ENCODE assay signal across 7 mouse cellular contexts in genomic region chr2:53190684-53191511, GRCm38 (mm10). TPM values are rescaled to one million over a fixed set of nuclear protein-coding genes. Genes with fewer than 3 reads are reported as not detected.
DNase-seq lines count a peak whose midpoint lies in the region; ATAC-seq lines count a peak whose summit lies in the region.

TSS of gene Prpf40a (minus strand) at chr2:53191284.

- H3K4me1 ChIP-seq in intestine, embryonic 15.5 days (replicated peaks), result peaks cover 2% of the 10 kb centered on the region; the same call in 1 of the 2 replicates
- H3K4me1 ChIP-seq in midbrain, embryonic 10.5 days, result peaks cover 32% of the 10 kb centered on the region

- peak within 1 kb of the TSS; percentile 71 for H3K4me2 ChIP-seq in intestine, embryonic 15.5 days (replicated peaks)

- peak within 1 kb of the TSS; percentile 79 for H3K9ac ChIP-seq in intestine, embryonic 15.5 days

- peak within 1 kb of the TSS; percentile 98 for H3K27ac ChIP-seq in intestine, embryonic 15.5 days
- H3K27ac ChIP-seq in midbrain, embryonic 10.5 days (replicated peaks), result peak within 1 kb of the TSS; percentile 97

- H3K4me3 ChIP-seq in intestine, embryonic 15.5 days (replicated peaks), result peak within 1 kb of the TSS; percentile 83
- peak within 1 kb of the TSS; percentile 88 for H3K4me3 ChIP-seq in midbrain, embryonic 10.5 days

- no peaks in the 10 kb centered on the region for H3K9me3 ChIP-seq in intestine, embryonic 15.5 days
- H3K9me3 ChIP-seq in midbrain, embryonic 10.5 days (replicated peaks), result 0 out of 2 replicates have a peak, but pooled peaks cover 3% of the 10 kb centered on the region

- peak; percentile 96 for ATAC-seq in intestine, embryonic 15.5 days

- 0 out of 2 replicates have a peak, but pooled peaks cover 2% of the 10 kb centered on the region for H3K36me3 ChIP-seq in intestine, embryonic 15.5 days
- H3K36me3 ChIP-seq in midbrain, embryonic 10.5 days, result peaks cover 60% of the 10 kb centered on the region

- intact Hi-C loops in gastrocnemius, postnatal 36 days (cut with DNase I), result no loop called here
- intact Hi-C loops in left cerebral cortex, postnatal 25 days (cut with DNase I), result loop anchor here (5.0 kb wide), 1 partner anchor 429 kb away; no protein-coding TSS in a partner anchor

- H3K27me3 ChIP-seq in intestine, embryonic 15.5 days (replicated peaks), result no peaks in the 10 kb centered on the region
- H3K27me3 ChIP-seq in midbrain, embryonic 10.5 days (ENCODE audit: low read depth, poor library complexity, severe bottlenecking), result no peaks in the 10 kb centered on the region

- under 1% methylated on average over 46 of the region's 53 CpGs for whole genome bisulfite sequencing in intestine, embryonic 15.5 days
- WGBS in midbrain, embryonic 10.5 days, result under 1% methylated on average over 53 of the region's 53 CpGs

- peak; percentile 100 for DNase-seq in adrenal gland, adult 2 months
- DNase-seq in embryo, embryonic 11.5 days (ENCODE audit: low read depth, low spot score), result peak; percentile 97
- DNase-seq in gastrocnemius, postnatal 36 days, result peak; percentile 99 to 100
- DNase-seq in left cerebral cortex, postnatal 25 days (ENCODE audit: low spot score in 2 of 2), result peak; percentile 99
- DNase-seq in midbrain, embryonic 10.5 days (ENCODE audit: low spot score), result peak; percentile 100
- peak; percentile 100 for DNase-seq in right cerebral cortex, postnatal 4 days

RNA-seq across cellular contexts. Expression of gene Prpf40a, which starts in this region (rescaled TPM):
- total RNA-seq in adrenal gland, adult 2 months (2021), result 10 to 100 TPM; 67.6 to 90.0 TPM
- polyA plus RNA-seq in adrenal gland, adult 2 months (2012; rRNA removed), result 15.8 and 18.6 TPM in 2 replicates
- 10 to 100 TPM; 26.1 to 29.0 TPM for total RNA-seq in gastrocnemius, postnatal 36 days (2021)
- 144 and 151 TPM in 2 replicates for polyA plus RNA-seq in intestine, embryonic 15.5 days (2015; fragmentation: Nextera tagmentation; extraction: Ambion mirVana)
- total RNA-seq in left cerebral cortex, postnatal 25 days (2021), result 10 to 100 TPM; 36.9 to 37.9 TPM
- polyA plus RNA-seq in midbrain, embryonic 10.5 days (2016; fragmentation: Nextera tagmentation; extraction: Ambion mirVana), result 190 and 192 TPM in 2 replicates

Comparison
In these comparisons a context has a peak if more than half of its experiments do, and no peak if none do; other contexts are left out.
1. Peak in every context shown above with its lines: DNase-seq, ATAC-seq, H3K4me3 ChIP-seq and H3K27ac ChIP-seq.